Mouse (Mus musculus): ENCODE results near the gene Cyp4x1. TPM values are rescaled to one million over a fixed set of nuclear protein-coding genes. Genes with fewer than 3 reads are reported as not detected.
A peak's percentile ranks its signal among the peaks of the same experiment; 100 is the strongest.

The Cyp4x1 gene
- polyA plus RNA-seq, 1 experiment from 2014 or later, result not detected

DNA sequence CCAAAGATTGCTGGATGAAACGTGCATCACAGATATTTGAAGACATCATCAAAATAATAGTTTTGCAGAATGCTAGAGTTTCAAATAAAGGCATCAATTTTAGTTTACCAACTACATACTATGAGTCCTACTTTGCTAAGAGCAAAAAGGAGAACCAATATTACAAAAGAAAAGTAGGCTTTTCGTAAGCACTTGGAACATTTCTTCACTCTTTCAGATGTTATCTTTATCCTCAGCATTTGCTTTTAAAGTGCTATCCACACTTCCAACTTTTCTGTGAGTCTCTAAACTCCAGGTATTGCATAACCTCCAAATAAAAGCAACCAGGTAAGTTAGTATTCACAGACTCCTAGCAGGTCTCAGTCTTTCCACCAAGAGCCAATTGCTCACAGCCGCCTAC lies 14.4 kb downstream of the Cyp4x1 start:
- ChIA-PET POLR2A (no interaction called here), CTCF (no interaction called here)
- H3K27me3 ChIP-seq, result peaks cover 2% of the 10 kb centered on the region
- in situ Hi-C loops (cut with MboI; ENCODE audit: low pct_unique_long_range_greater_than_20kb), result no loop called here
- DNase-seq (ENCODE audit: low read depth, low spot score) (no peak), ATAC-seq (no peak)
- no peak for TF ChIP-seq CTCF (IDR thresholded peaks at IDR 0.05)

GRCm38 (mm10) chr4:115113266-115113665 lies 20.8 kb downstream of the Cyp4x1 start:
- POLR2A ChIA-PET, result no interaction called here
- CTCF ChIA-PET, result interaction anchor here (2.5 kb wide), 1 partner anchor 10 kb away, joined by 9 read pairs; no protein-coding TSS in a partner anchor
- in situ Hi-C loops (cut with MboI; ENCODE audit: low pct_unique_long_range_greater_than_20kb), result no loop called here
- no peaks in the 10 kb centered on the region for H3K27me3 ChIP-seq
- no peak for ATAC-seq
- TF ChIP-seq CTCF (IDR thresholded peaks at IDR 0.05), result no peak
- no peak for DNase-seq (ENCODE audit: low read depth, low spot score)

- TF ChIP-seq CTCF (IDR thresholded peaks at IDR 0.05), result no peak
- ChIA-PET CTCF (interaction anchor here (1.9 to 2.5 kb wide), 2 partner anchors 8 to 12 kb away, joined by 5 to 9 read pairs; no protein-coding TSS in a partner anchor), POLR2A (no interaction called here)
- in situ Hi-C loops (cut with MboI; ENCODE audit: low pct_unique_long_range_greater_than_20kb), result no loop called here
- DNase-seq (ENCODE audit: low read depth, low spot score), result no peak
- no peak for ATAC-seq
- H3K27me3 ChIP-seq, result no peaks in the 10 kb centered on the region
Measured at GRCm38 (mm10) chr4:115111167-115111566, 22.9 kb downstream of the Cyp4x1 start.

DNA sequence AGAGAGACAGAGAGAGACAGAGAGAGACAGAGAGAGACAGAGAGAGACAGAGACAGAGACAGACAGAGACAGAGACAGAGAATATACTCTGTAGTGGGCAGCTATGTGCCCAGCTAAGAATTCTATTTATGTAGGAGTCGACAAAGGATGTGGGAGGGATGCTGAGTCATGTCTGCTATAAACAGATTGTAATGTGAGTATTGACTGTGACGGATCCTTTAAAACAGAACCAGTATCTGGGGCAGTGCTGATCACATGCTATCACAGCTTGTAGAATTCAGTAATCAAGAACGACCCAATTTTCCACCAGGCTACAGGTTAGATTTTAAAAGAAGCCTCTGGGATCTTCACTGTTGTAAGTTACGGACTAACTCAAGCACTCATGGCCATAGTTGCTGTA lies 30.6 kb downstream of the Cyp4x1 start:
- POLR2A ChIA-PET, result no interaction called here
- no peak for ATAC-seq

GRCm38 (mm10) chr4:115101682-115102081 lies 32.4 kb downstream of the Cyp4x1 start:
- in situ Hi-C loops (cut with MboI; ENCODE audit: low pct_unique_long_range_greater_than_20kb), result no loop called here
- no peaks in the 10 kb centered on the region for H3K27me3 ChIP-seq
- peak; percentile 92 for TF ChIP-seq CTCF (IDR thresholded peaks at IDR 0.05)
- ATAC-seq (no peak), DNase-seq (ENCODE audit: low read depth, low spot score) (no peak)
- ChIA-PET POLR2A (no interaction called here), CTCF (interaction anchor here (0.5 to 1.6 kb wide), 5 partner anchors 16 to 413 kb away, joined by 3 to 8 read pairs (median 4); no protein-coding TSS in a partner anchor)

More for the DNA sequence above, 30.6 kb downstream of the Cyp4x1 start:
- in situ Hi-C loops (cut with MboI; ENCODE audit: low pct_unique_long_range_greater_than_20kb), result no loop called here
- DNase-seq (ENCODE audit: low read depth, low spot score), result no peak
- no peaks in the 10 kb centered on the region for H3K27me3 ChIP-seq
- TF ChIP-seq CTCF (IDR thresholded peaks at IDR 0.05), result no peak
- CTCF ChIA-PET, result interaction anchor here (1.5 kb wide), 1 partner anchor 8 kb away, joined by 5 read pairs; no protein-coding TSS in a partner anchor

DNA sequence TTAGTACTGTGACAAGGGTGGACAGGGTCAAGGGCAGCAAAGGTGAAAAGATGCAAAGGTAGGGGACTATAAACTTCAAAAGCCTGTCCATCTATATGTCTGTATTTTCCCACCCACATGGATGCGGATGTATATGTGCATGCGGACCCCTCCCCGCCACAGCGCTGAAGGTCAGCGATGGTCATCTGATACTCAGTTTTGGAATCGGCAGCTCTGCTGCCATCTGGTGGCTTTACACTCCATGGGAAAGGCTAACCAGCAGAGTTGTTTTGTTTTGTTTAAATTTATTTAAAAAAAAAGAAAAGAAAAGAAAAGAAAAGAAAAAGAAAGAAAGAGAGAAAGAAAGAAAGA lies 37.0 kb downstream of the Cyp4x1 start:
- no peaks in the 10 kb centered on the region for H3K27me3 ChIP-seq
- DNase-seq (ENCODE audit: low read depth, low spot score), result no peak
- in situ Hi-C loops (cut with MboI; ENCODE audit: low pct_unique_long_range_greater_than_20kb), result no loop called here
- CTCF ChIA-PET, result interaction anchor here (1.0 to 3.7 kb wide), 4 partner anchors 9 to 113 kb away, joined by 3 to 14 read pairs (median 7); partner anchors contain the start of gene Pdzk1ip1
- POLR2A ChIA-PET, result no interaction called here
- ATAC-seq, result no peak
- no peak for TF ChIP-seq CTCF (IDR thresholded peaks at IDR 0.05)

GRCm38 (mm10) chr4:115096435-115097145 lies 37.5 kb downstream of the Cyp4x1 start:
- DNase-seq (ENCODE audit: low read depth, low spot score) (no peak), ATAC-seq (no peak)
- no peak for TF ChIP-seq CTCF (IDR thresholded peaks at IDR 0.05)
- in situ Hi-C loops (cut with MboI; ENCODE audit: low pct_unique_long_range_greater_than_20kb), result no loop called here
- H3K27me3 ChIP-seq, result no peaks in the 10 kb centered on the region
- CTCF ChIA-PET, result interaction anchor here (1.0 to 3.7 kb wide), 6 partner anchors 8 to 112 kb away, joined by 3 to 14 read pairs (median 6); partner anchors contain the start of gene Pdzk1ip1
- POLR2A ChIA-PET, result interaction anchor here (0.9 kb wide), 1 partner anchor 31 kb away, joined by 3 read pairs; no protein-coding TSS in a partner anchor

DNA sequence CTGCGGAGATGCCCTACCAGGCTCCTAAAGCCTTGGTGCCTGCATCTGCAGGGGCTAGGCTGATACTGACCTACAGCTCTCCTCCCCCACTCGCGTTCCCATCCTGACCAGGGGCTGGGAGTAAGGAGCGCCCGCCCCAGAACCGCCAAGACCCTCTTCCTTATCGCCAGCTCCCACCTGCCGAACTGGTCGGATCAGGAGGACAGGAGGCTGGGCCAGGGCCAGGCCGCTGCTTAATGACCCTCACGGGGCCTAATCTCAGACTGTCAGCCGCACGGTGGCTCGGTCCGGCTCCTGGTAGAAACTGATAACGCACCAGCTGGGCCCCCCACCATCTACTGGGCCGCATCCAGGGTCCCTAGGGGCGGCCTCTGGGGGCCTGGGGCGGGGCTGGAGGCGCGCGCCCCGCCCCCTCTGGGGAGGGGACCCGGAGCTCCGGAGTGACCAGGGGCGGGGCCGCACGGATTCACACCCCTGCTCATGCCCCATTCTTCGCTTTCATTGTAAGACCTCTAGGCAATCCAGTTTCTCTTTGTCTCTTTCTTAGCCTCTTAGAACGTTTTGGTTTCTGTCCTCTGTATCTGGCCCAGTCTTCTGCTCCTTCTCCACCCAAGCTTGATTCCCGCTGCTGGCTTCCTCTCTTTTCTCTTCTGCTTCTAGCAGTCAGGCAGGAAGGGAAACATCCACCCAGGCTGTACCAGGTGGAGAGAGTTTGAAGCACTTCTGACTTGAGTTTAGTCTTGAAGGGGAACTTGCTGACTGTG lies 38.2 kb downstream of the Cyp4x1 start:
- CTCF ChIA-PET, result interaction anchor here (0.7 to 3.7 kb wide), 9 partner anchors 8 to 113 kb away, joined by 3 to 18 read pairs (median 4); partner anchors contain the start of gene Pdzk1ip1
- in situ Hi-C loops (cut with MboI; ENCODE audit: low pct_unique_long_range_greater_than_20kb), result no loop called here
- DNase-seq (ENCODE audit: low read depth, low spot score) (no peak), ATAC-seq (peak; percentile 62)
- POLR2A ChIA-PET, result interaction anchor here (0.9 to 1.1 kb wide), 2 partner anchors 30 to 98 kb away, joined by 3 read pairs; no protein-coding TSS in a partner anchor
- no peaks in the 10 kb centered on the region for H3K27me3 ChIP-seq
- no peak for TF ChIP-seq CTCF (IDR thresholded peaks at IDR 0.05)

DNA sequence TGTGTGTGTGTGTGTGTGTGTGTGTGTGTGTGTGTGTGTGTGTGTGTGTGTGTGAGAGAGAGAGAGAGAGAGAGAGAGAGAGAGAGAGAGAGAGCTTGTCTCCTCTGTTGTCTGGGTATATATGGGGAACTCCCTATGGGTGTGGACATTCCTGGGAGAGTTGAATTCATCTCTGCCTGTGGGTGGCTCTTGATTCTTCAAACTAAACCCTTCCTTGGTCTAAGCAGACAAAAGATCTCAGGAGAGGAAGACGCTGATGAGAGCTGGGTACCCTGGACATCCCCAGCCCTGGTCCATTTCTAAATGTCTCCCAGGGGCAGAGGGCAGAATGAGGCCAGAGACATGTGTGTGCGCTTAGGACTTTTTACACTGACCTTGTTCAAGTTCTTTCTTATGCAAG lies 40.0 kb downstream of the Cyp4x1 start:
- DNase-seq (ENCODE audit: low read depth, low spot score), result no peak
- in situ Hi-C loops (cut with MboI; ENCODE audit: low pct_unique_long_range_greater_than_20kb), result loop anchor here (5.0 kb wide), 2 partner anchors 47 to 92 kb away; partner anchors contain the start of gene Stil
- ATAC-seq, result no peak
- TF ChIP-seq CTCF (IDR thresholded peaks at IDR 0.05), result no peak
- ChIA-PET CTCF (interaction anchor here (1.2 to 2.6 kb wide), 4 partner anchors 9 to 94 kb away, joined by 3 to 18 read pairs (median 5); partner anchors contain the start of gene Stil), POLR2A (no interaction called here)
- H3K27me3 ChIP-seq, result no peaks in the 10 kb centered on the region

GRCm38 (mm10) chr4:115093331-115093864 lies 40.7 kb downstream of the Cyp4x1 start:
- ChIA-PET CTCF (interaction anchor here (1.2 to 2.6 kb wide), 2 partner anchors 8 to 93 kb away, joined by 3 to 18 read pairs; partner anchors contain the start of gene Stil), POLR2A (no interaction called here)
- TF ChIP-seq CTCF (IDR thresholded peaks at IDR 0.05), result no peak
- in situ Hi-C loops (cut with MboI; ENCODE audit: low pct_unique_long_range_greater_than_20kb), result loop anchor here (5.0 kb wide), 2 partner anchors 46 to 91 kb away; partner anchors contain the start of gene Stil
- DNase-seq (ENCODE audit: low read depth, low spot score) (no peak), ATAC-seq (no peak)
- no peaks in the 10 kb centered on the region for H3K27me3 ChIP-seq

All from Patski (cell line).